Mouse (Mus musculus): ENCODE data around the gene E2f8.

The E2f8 gene

DNA sequence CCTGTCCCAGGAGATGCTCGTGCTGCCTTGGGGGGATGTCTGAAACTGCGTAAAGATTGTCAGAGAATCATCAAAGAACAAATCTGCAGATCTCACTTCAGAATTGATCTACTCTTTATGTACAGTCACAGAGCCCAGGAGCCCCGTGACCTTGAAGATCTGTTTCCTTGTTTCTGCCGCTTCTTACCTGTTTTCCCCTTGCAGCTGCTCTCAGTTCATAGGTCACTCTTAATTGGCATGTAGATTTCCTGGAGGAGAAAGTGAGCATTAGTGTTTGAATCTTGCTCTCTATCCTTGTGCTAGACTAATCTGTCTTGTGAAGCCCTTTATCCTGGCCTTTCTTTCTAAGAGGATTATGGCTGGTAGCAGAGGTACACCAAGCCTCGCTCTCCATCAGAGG is 59.7 kb downstream of the E2f8 start:
- no peak for DNase-seq (ENCODE audit: low read depth, low spot score)

All from skeletal muscle tissue, adult 2 months (tissue).